ENCODE assay signal across 13 mouse cellular contexts in genomic region chr13:40736107-40736780, GRCm38 (mm10). TPM values are rescaled to one million over a fixed set of nuclear protein-coding genes. Genes with fewer than 3 reads are reported as not detected.
DNase-seq lines count a peak whose midpoint lies in the region; ATAC-seq lines count a peak whose summit lies in the region.
"Had no signal": no experiment of that assay in that cellular context is flagged by ENCODE, and none has a peak within 500 bp of the region (broad histone marks: within the 10 kb centered on the region; RNA-seq: fewer than 3 reads in every experiment).

No protein-coding gene starts in this region.

- H3K4me3 ChIP-seq in heart, embryonic 13.5 days: peak overlapping the region; percentile 35
- no peak overlapping the region for H3K4me3 ChIP-seq in midbrain, embryonic 11.5 days (ENCODE audit: low read depth, low read length)
- H3K4me3 ChIP-seq in midbrain, embryonic 14.5 days (replicated peaks; ENCODE audit: low read depth, low read length): no peak overlapping the region
- peak overlapping the region; percentile 38 for H3K4me3 ChIP-seq in limb, embryonic 10.5 days
- peak overlapping the region; percentile 7; the same call in 1 of the 2 replicates for H3K4me3 ChIP-seq in stomach, embryonic 15.5 days (replicated peaks)

- H3K4me1 ChIP-seq in heart, embryonic 13.5 days: peaks cover 40% of the 10 kb centered on the region
- H3K4me1 ChIP-seq in midbrain, embryonic 11.5 days (ENCODE audit: control insufficient read depth, insufficient read depth, low read length): peaks cover 11% of the 10 kb centered on the region
- 0 out of 2 replicates have a peak, but pooled peaks cover 2% of the 10 kb centered on the region for H3K4me1 ChIP-seq in midbrain, embryonic 14.5 days (ENCODE audit: control insufficient read depth, insufficient read depth, low read length)
- H3K4me1 ChIP-seq in limb, embryonic 10.5 days: peaks cover 69% of the 10 kb centered on the region
- peaks cover 28% of the 10 kb centered on the region for H3K4me1 ChIP-seq in stomach, embryonic 15.5 days

- H3K27ac ChIP-seq in heart, embryonic 13.5 days (replicated peaks): no peak overlapping the region
- no peak overlapping the region for H3K27ac ChIP-seq in midbrain, embryonic 11.5 days (ENCODE audit: low read depth, low read length)
- H3K27ac ChIP-seq in midbrain, embryonic 14.5 days (replicated peaks; ENCODE audit: low read depth, low read length): no peak overlapping the region
- H3K27ac ChIP-seq in limb, embryonic 10.5 days: peak overlapping the region; percentile 61
- H3K27ac ChIP-seq in stomach, embryonic 15.5 days: no peak overlapping the region

- DNase-seq in heart, postnatal 10 days: no peak
- peak; percentile 96 for DNase-seq in midbrain, embryonic 11.5 days (ENCODE audit: low spot score, missing footprints)
- no peak for DNase-seq in midbrain, embryonic 14.5 days
- peak; percentile 65 for DNase-seq in limb, embryonic 10.5 days (ENCODE audit: low spot score)
- DNase-seq: adrenal gland, adult 8-10 months; cerebellum, postnatal 36 days; gastrocnemius, postnatal 36 days; right cerebral cortex, postnatal 4 days; thymus, postnatal 36 days had no signal

- H3K36me3 ChIP-seq in heart, embryonic 13.5 days: no peaks in the 10 kb centered on the region
- H3K36me3 ChIP-seq in midbrain, embryonic 11.5 days (ENCODE audit: control insufficient read depth, insufficient read depth, low read length): no peaks in the 10 kb centered on the region
- H3K36me3 ChIP-seq in midbrain, embryonic 14.5 days (ENCODE audit: control insufficient read depth, insufficient read depth, low read length): no peaks in the 10 kb centered on the region
- no peaks in the 10 kb centered on the region for H3K36me3 ChIP-seq in limb, embryonic 10.5 days
- no peaks in the 10 kb centered on the region for H3K36me3 ChIP-seq in stomach, embryonic 15.5 days

- ATAC-seq in heart, embryonic 13.5 days (ENCODE audit: extremely low read depth, insufficient number of reproducible peaks, low FRiP score, low TSS enrichment): no peak
- ATAC-seq in midbrain, embryonic 11.5 days (ENCODE audit: low FRiP score): no peak
- no peak for ATAC-seq in midbrain, embryonic 14.5 days (ENCODE audit: low FRiP score, low TSS enrichment)
- ATAC-seq in stomach, embryonic 15.5 days (ENCODE audit: insufficient read depth, low FRiP score, low read depth): no peak
- ATAC-seq in CD4-positive, CD25-positive, alpha-beta regulatory T cell, adult 4 months: no peak
- no peak for ATAC-seq in megakaryocyte-erythroid progenitor cell, adult 5-6 weeks (replicated peaks; ENCODE audit: low FRiP score, low TSS enrichment, poor library complexity, severe bottlenecking)

- intact Hi-C loops in heart, postnatal 10 days (cut with DNase I): no loop called here

- H3K9me3 ChIP-seq in heart, embryonic 13.5 days: no peaks in the 10 kb centered on the region
- no peaks in the 10 kb centered on the region for H3K9me3 ChIP-seq in midbrain, embryonic 11.5 days (ENCODE audit: control insufficient read depth, low read length)
- H3K9me3 ChIP-seq in midbrain, embryonic 14.5 days (ENCODE audit: control insufficient read depth, low read length): no peaks in the 10 kb centered on the region
- no peaks in the 10 kb centered on the region for H3K9me3 ChIP-seq in limb, embryonic 10.5 days (replicated peaks)
- no peaks in the 10 kb centered on the region for H3K9me3 ChIP-seq in stomach, embryonic 15.5 days

- no peak overlapping the region for H3K9ac ChIP-seq in heart, embryonic 13.5 days
- no peak overlapping the region for H3K9ac ChIP-seq in midbrain, embryonic 11.5 days (ENCODE audit: low read length)
- H3K9ac ChIP-seq in midbrain, embryonic 14.5 days (replicated peaks; ENCODE audit: low read length): no peak overlapping the region
- H3K9ac ChIP-seq in stomach, embryonic 15.5 days: no peak overlapping the region

- peaks cover 100% of the 10 kb centered on the region for H3K27me3 ChIP-seq in heart, embryonic 13.5 days (replicated peaks)
- H3K27me3 ChIP-seq in midbrain, embryonic 11.5 days (ENCODE audit: control insufficient read depth, insufficient read depth, low read length): peaks cover 98% of the 10 kb centered on the region
- peaks cover 97% of the 10 kb centered on the region for H3K27me3 ChIP-seq in midbrain, embryonic 14.5 days (ENCODE audit: control insufficient read depth, insufficient read depth, low read length)
- H3K27me3 ChIP-seq in limb, embryonic 10.5 days (ENCODE audit: low read depth, poor library complexity, severe bottlenecking): peaks cover 100% of the 10 kb centered on the region
- peaks cover 94% of the 10 kb centered on the region for H3K27me3 ChIP-seq in stomach, embryonic 15.5 days (replicated peaks)

- peak overlapping the region; percentile 51 for H3K4me2 ChIP-seq in heart, embryonic 13.5 days
- H3K4me2 ChIP-seq in midbrain, embryonic 11.5 days: no peak overlapping the region
- no peak overlapping the region for H3K4me2 ChIP-seq in midbrain, embryonic 14.5 days (ENCODE audit: low read length)
- H3K4me2 ChIP-seq in stomach, embryonic 15.5 days: peak overlapping the region; percentile 37; the same call in 1 of the 2 replicates

- 17% methylated on average over 19 of the region's 19 CpGs for WGBS in heart, embryonic 13.5 days
- WGBS in midbrain, embryonic 11.5 days: 2% methylated on average over 19 of the region's 19 CpGs
- 4% methylated on average over 19 of the region's 19 CpGs for WGBS in midbrain, embryonic 14.5 days
- WGBS in limb, embryonic 10.5 days: 1% methylated on average over 19 of the region's 19 CpGs
- 20% methylated on average over 19 of the region's 19 CpGs for WGBS in stomach, embryonic 15.5 days

RNA-seq across cellular contexts. Expression of gene Tfap2a, which starts 1.9 kb away (rescaled TPM):
- 0.09 and 0.16 TPM in 2 replicates for polyA plus RNA-seq in heart, embryonic 13.5 days (2015; fragmentation: Nextera tagmentation; extraction: Ambion mirVana)
- under 1 TPM; 0.22 TPM for total RNA-seq in heart, postnatal 10 days (2021)
- polyA plus RNA-seq in midbrain, embryonic 11.5 days (2014; fragmentation: Nextera tagmentation; extraction: Ambion mirVana): 3.0 and 4.7 TPM in 2 replicates
- polyA plus RNA-seq in midbrain, embryonic 14.5 days (2014; fragmentation: Nextera tagmentation; extraction: Ambion mirVana): 11.6 and 11.8 TPM in 2 replicates
- polyA plus RNA-seq in limb, embryonic 10.5 days (2016; fragmentation: Nextera tagmentation; extraction: Ambion mirVana): 6.7 and 6.9 TPM in 2 replicates
- polyA plus RNA-seq in stomach, embryonic 15.5 days (2015; fragmentation: Nextera tagmentation; extraction: Ambion mirVana): 0.80 and 1.0 TPM in 2 replicates
- under 1 TPM in 1 of 2 experiments, not detected in 1; 0.20 TPM for polyA plus RNA-seq in CD4-positive, CD25-positive, alpha-beta regulatory T cell, adult 4 months (2017; shearing (Covaris generic))
- not detected in 2 replicates for total RNA-seq in megakaryocyte-erythroid progenitor cell, adult 5-6 weeks (2014; fragmentation: Nextera tagmentation)
- not detected in 2 replicates for total RNA-seq in megakaryocyte-erythroid progenitor cell, adult 5-6 weeks (2017)
- total RNA-seq: gastrocnemius, postnatal 36 days had no signal

Comparison
In these comparisons a context has a peak if more than half of its experiments do, and no peak if none do; other contexts are left out.
1. DNase-seq: peak in midbrain, embryonic 11.5 days (single experiment) and limb, embryonic 10.5 days (single experiment); none in heart, postnatal 10 days (0 of 2) and midbrain, embryonic 14.5 days (single experiment).
2. H3K4me2 ChIP-seq: peak in heart, embryonic 13.5 days (single experiment) and stomach, embryonic 15.5 days (single experiment); none in midbrain, embryonic 11.5 days (single experiment) and midbrain, embryonic 14.5 days (single experiment).
3. H3K4me3 ChIP-seq: peak in heart, embryonic 13.5 days (single experiment), limb, embryonic 10.5 days (single experiment) and stomach, embryonic 15.5 days (single experiment); none in midbrain, embryonic 11.5 days (single experiment) and midbrain, embryonic 14.5 days (single experiment).